In the genomic region with DNA sequence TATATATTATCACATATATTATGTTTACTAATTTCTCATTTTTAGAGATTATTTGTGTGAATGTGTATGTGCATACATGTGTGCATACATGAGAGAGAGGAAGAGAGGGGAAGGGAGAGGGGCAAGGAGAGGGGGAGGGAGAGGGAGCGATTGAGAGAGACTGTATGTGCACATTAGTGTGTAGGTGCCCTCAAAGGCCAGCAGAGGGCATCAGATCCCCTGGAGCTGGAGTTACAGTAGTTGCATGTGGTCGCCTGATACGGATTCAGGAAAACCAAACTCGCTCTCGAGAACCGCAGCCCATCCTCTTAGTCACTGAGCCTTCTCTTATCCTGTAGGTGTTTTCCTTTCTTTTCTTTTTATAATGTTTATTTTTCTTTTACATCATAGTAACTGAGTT, we compare ENCODE assay signal across 17 mouse cellular contexts. TPM values are rescaled to one million over a fixed set of nuclear protein-coding genes. Genes with fewer than 3 reads are reported as not detected.
A peak's percentile ranks its signal among the peaks of the same experiment; 100 is the strongest.
DNase-seq lines count a peak whose midpoint lies in the region; ATAC-seq and TF ChIP-seq lines count a peak whose summit lies in the region.
"Had no signal": no experiment of that assay in that cellular context is flagged by ENCODE, and none has a peak within 500 bp of the region (broad histone marks: within the 10 kb centered on the region; RNA-seq: fewer than 3 reads in every experiment).

No protein-coding gene starts in this region.

- no peak overlapping the region for H3K4me2 ChIP-seq in kidney, postnatal 0 days (ENCODE audit: low read length)
- H3K4me2 ChIP-seq: hindbrain, embryonic 15.5 days; kidney, embryonic 15.5 days; midbrain, embryonic 12.5 days; neural tube, embryonic 12.5 days had no signal

- no peak for ATAC-seq in kidney, postnatal 0 days (replicated peaks; ENCODE audit: low FRiP score, low read depth)

- no peaks in the 10 kb centered on the region for H3K9me3 ChIP-seq in kidney, postnatal 0 days (replicated peaks; ENCODE audit: low read length)
- H3K9me3 ChIP-seq: hindbrain, embryonic 15.5 days; kidney, embryonic 15.5 days; midbrain, embryonic 12.5 days; neural tube, embryonic 12.5 days had no signal

- H3K4me1 ChIP-seq in kidney, postnatal 0 days (replicated peaks; ENCODE audit: insufficient read depth, low read length): no peaks in the 10 kb centered on the region
- H3K4me1 ChIP-seq: hindbrain, embryonic 15.5 days; kidney, embryonic 15.5 days; neural tube, embryonic 12.5 days had no signal

- peak; percentile 36 for TF ChIP-seq CTCF in kidney, postnatal 0 days (IDR thresholded peaks at IDR 0.05; ENCODE audit: low read depth)

- H3K27me3 ChIP-seq in kidney, postnatal 0 days (ENCODE audit: insufficient read depth, low read length): no peaks in the 10 kb centered on the region
- H3K27me3 ChIP-seq: hindbrain, embryonic 15.5 days; kidney, embryonic 15.5 days; neural tube, embryonic 12.5 days had no signal

- H3K4me3 ChIP-seq in kidney, postnatal 0 days (replicated peaks; ENCODE audit: low read depth, low read length): no peak overlapping the region
- H3K4me3 ChIP-seq: hindbrain, embryonic 15.5 days; kidney, embryonic 15.5 days; midbrain, embryonic 12.5 days; neural tube, embryonic 12.5 days had no signal

- H3K9ac ChIP-seq in kidney, postnatal 0 days (ENCODE audit: low read depth, low read length): no peak overlapping the region
- H3K9ac ChIP-seq: hindbrain, embryonic 15.5 days; kidney, embryonic 15.5 days; midbrain, embryonic 12.5 days; neural tube, embryonic 12.5 days had no signal

- 91% methylated on average over 6 of the region's 6 CpGs for WGBS in kidney, postnatal 0 days

- DNase-seq in embryo, embryonic 10.5 days (ENCODE audit: low spot score): peak; percentile 9
- DNase-seq in embryo, embryonic 11 days: no peak
- DNase-seq in kidney, postnatal 0 days (ENCODE audit: low spot score): no peak
- no peak for DNase-seq in kidney, postnatal 4 days
- DNase-seq in 3T3-L1 (ENCODE audit: low read depth, low spot score) (peak; percentile 5), NIH3T3 (ENCODE audit: low read depth) (peak; percentile 5)
- no peak for DNase-seq in urinary bladder, adult 18-20 months (ENCODE audit: low spot score in 2 of 2)
- no peak for DNase-seq in spleen, postnatal 4 days (ENCODE audit: low spot score in 2 of 2)
- DNase-seq: B cell, adult 2 months; cerebellum, adult 18-20 months; gastrocnemius, postnatal 10 days; retina, postnatal 1 day; spleen, adult 18-20 months had no signal

- no peak overlapping the region for H3K27ac ChIP-seq in kidney, postnatal 0 days
- H3K27ac ChIP-seq: hindbrain, embryonic 15.5 days; kidney, embryonic 15.5 days; midbrain, embryonic 12.5 days; neural tube, embryonic 12.5 days had no signal

- no peaks in the 10 kb centered on the region for H3K36me3 ChIP-seq in kidney, postnatal 0 days (ENCODE audit: insufficient read depth, low read length)
- H3K36me3 ChIP-seq: hindbrain, embryonic 15.5 days; kidney, embryonic 15.5 days; midbrain, embryonic 12.5 days; neural tube, embryonic 12.5 days had no signal

RNA-seq across cellular contexts. Expression of gene Cmc1, which starts 38.4 kb away (rescaled TPM):
- polyA plus RNA-seq in kidney, postnatal 0 days (2015; fragmentation: Nextera tagmentation; extraction: Ambion mirVana): 82.1 and 91.6 TPM in 2 replicates

Comparison
In these comparisons a context has a peak if more than half of its experiments do, and no peak if none do; other contexts are left out.
1. DNase-seq: peak in embryo, embryonic 10.5 days (single experiment), 3T3-L1 (single experiment) and NIH3T3 (single experiment); none in embryo, embryonic 11 days (single experiment), kidney, postnatal 0 days (single experiment), kidney, postnatal 4 days (0 of 2), urinary bladder, adult 18-20 months (0 of 2) and spleen, postnatal 4 days (0 of 2).